Mouse (Mus musculus) stomach, embryonic 16.5 days (tissue): ENCODE data around the gene Usf1. TPM values are rescaled to one million over a fixed set of nuclear protein-coding genes. Genes with fewer than 3 reads are reported as not detected.
A peak's percentile ranks its signal among the peaks of the same experiment; 100 is the strongest.

Experiments used
- ATAC-seq: fragments of 200-750 bp; cut with Nextera tagmentation; 2 replicates; pipeline ENCODE4 v1.8.0; 2017; ENCODE audit warnings: moderate number of reproducible peaks, moderate TSS enrichment; ENCODE audit not compliant: insufficient read depth, low FRiP score
- H3K27ac ChIP-seq: fragments of 300-500 bp; sonication (generic); 2 replicates; pipeline ENCODE4 v1.5.1; 2014; ENCODE audit warnings: low read length
- H3K27me3 ChIP-seq: fragments of 300-500 bp; sonication (generic); 2 replicates; pipeline ENCODE4 v1.6.1; 2014; ENCODE audit warnings: low read length, control low read depth, mixed read lengths; ENCODE audit not compliant: control insufficient read depth, insufficient read depth
- H3K36me3 ChIP-seq: fragments of 300-500 bp; sonication (generic); 2 replicates; pipeline ENCODE4 v1.6.1; 2014; ENCODE audit warnings: low read length; ENCODE audit not compliant: control insufficient read depth, insufficient read depth
- H3K4me1 ChIP-seq: fragments of 300-500 bp; sonication (generic); 2 replicates; pipeline ENCODE4 v1.6.1; 2014; ENCODE audit warnings: low read length, control low read depth, mixed read lengths; ENCODE audit not compliant: control insufficient read depth, insufficient read depth
- H3K4me2 ChIP-seq: fragments of 300-500 bp; sonication (generic); 2 replicates; pipeline ENCODE4 v1.6.1; 2014; ENCODE audit warnings: low read depth, low read length, mixed read lengths
- H3K4me3 ChIP-seq: fragments of 300-500 bp; sonication (generic); replicated peaks from 2 replicates; pipeline ENCODE4 v1.5.1; 2014; ENCODE audit warnings: mild to moderate bottlenecking, low read length
- H3K9ac ChIP-seq: fragments of 300-500 bp; sonication (generic); 2 replicates; pipeline ENCODE4 v1.6.1; 2014; ENCODE audit warnings: low read length
- H3K9me3 ChIP-seq: fragments of 300-500 bp; sonication (generic); replicated peaks from 2 replicates; pipeline ENCODE4 v1.6.1; 2016; ENCODE audit warnings: low read length, control low read depth; ENCODE audit not compliant: control insufficient read depth
- WGBS: fragments of 180-500 bp; shearing (Covaris S2); extraction: QIAGEN DNeasy Blood & Tissue Kit; methylation state at CpG from one replicate; pipeline ENCODE4 v1.1.7; 2014; 5-methylcytosine and 5-hydroxymethylcytosine counted together
- polyA plus RNA-seq: library from polyadenylated mRNA; unstranded; fragments of >200 nt; fragmentation: Nextera tagmentation; extraction: Ambion mirVana; gene quantifications from 2 replicates; pipeline ENCODE4 v1.2.1, GENCODE M21; 2015

The Usf1 gene
- polyA plus RNA-seq, 1 experiment from 2014 or later = 64.7 TPM

- Histone ChIP-seq H3K4me1 (peaks cover 5% of the 10 kb centered on the region; the same call in 1 of the 2 replicates), H3K27ac (no peak overlapping the region), H3K27me3 (no peaks in the 10 kb centered on the region), H3K9me3 (peaks cover 6% of the 10 kb centered on the region), H3K4me2 (no peak overlapping the region), H3K4me3 (no peak overlapping the region), H3K36me3 (no peaks in the 10 kb centered on the region), H3K9ac (no peak overlapping the region)
- 41% methylated on average over 5 of the region's 5 CpGs for WGBS
- ATAC-seq = no peak
Measured at GRCm38 (mm10) chr1:171424638-171425037, 13.5 kb downstream of the Usf1 start.

GRCm38 (mm10) chr1:171425126-171425525, 14.0 kb downstream of the Usf1 start:
- peaks cover 5% of the 10 kb centered on the region; the same call in 1 of the 2 replicates for H3K4me1 ChIP-seq
- ATAC-seq = no peak
- H3K9me3 ChIP-seq = peaks cover 6% of the 10 kb centered on the region
- 48% methylated on average over 4 of the region's 4 CpGs for WGBS
- no peak overlapping the region for H3K4me2 ChIP-seq
- no peak overlapping the region for H3K4me3 ChIP-seq
- no peaks in the 10 kb centered on the region for H3K36me3 ChIP-seq
- H3K27me3 ChIP-seq = no peaks in the 10 kb centered on the region
- no peak overlapping the region for H3K9ac ChIP-seq
- H3K27ac ChIP-seq = no peak overlapping the region

GRCm38 (mm10) chr1:171432158-171432557, 21.0 kb downstream of the Usf1 start:
- ATAC-seq = no peak
- no peak overlapping the region for H3K4me3 ChIP-seq
- peaks cover 6% of the 10 kb centered on the region for H3K9me3 ChIP-seq
- H3K4me1 ChIP-seq = 0 out of 2 replicates have a peak, but pooled peaks cover 6% of the 10 kb centered on the region
- WGBS = 72% methylated on average over 5 of the region's 5 CpGs
- no peak overlapping the region for H3K9ac ChIP-seq
- no peak overlapping the region for H3K4me2 ChIP-seq
- H3K27me3 ChIP-seq = no peaks in the 10 kb centered on the region
- no peak overlapping the region for H3K27ac ChIP-seq
- H3K36me3 ChIP-seq = no peaks in the 10 kb centered on the region

- H3K9ac ChIP-seq = no peak overlapping the region
- no peaks in the 10 kb centered on the region for H3K9me3 ChIP-seq
- 25% methylated on average over 7 of the region's 7 CpGs for WGBS
- ATAC-seq = no peak
- no peak overlapping the region for H3K27ac ChIP-seq
- no peaks in the 10 kb centered on the region for H3K36me3 ChIP-seq
- H3K4me3 ChIP-seq = no peak overlapping the region
- H3K4me1 ChIP-seq = peaks cover 14% of the 10 kb centered on the region; the same call in 1 of the 2 replicates
- H3K4me2 ChIP-seq = no peak overlapping the region
- no peaks in the 10 kb centered on the region for H3K27me3 ChIP-seq
Measured at GRCm38 (mm10) chr1:171435288-171435814, 24.2 kb downstream of the Usf1 start.

- Histone ChIP-seq H3K4me1 (peaks cover 17% of the 10 kb centered on the region; the same call in 1 of the 2 replicates), H3K9ac (no peak overlapping the region), H3K4me2 (no peak overlapping the region), H3K36me3 (no peaks in the 10 kb centered on the region), H3K27me3 (no peaks in the 10 kb centered on the region), H3K27ac (no peak overlapping the region), H3K4me3 (no peak overlapping the region), H3K9me3 (no peaks in the 10 kb centered on the region)
- 42% methylated on average over 1 of the region's 1 CpGs for WGBS
- ATAC-seq = no peak
Measured at GRCm38 (mm10) chr1:171435974-171436373, 24.9 kb downstream of the Usf1 start.

- peak; percentile 90 for ATAC-seq
- H3K27ac ChIP-seq = peak within 1 kb of the TSS; percentile 92
- H3K36me3 ChIP-seq = no peaks in the 10 kb centered on the region
- no peaks in the 10 kb centered on the region for H3K27me3 ChIP-seq
- WGBS = under 1% methylated on average over 44 of the region's 46 CpGs
- peak within 1 kb of the TSS; percentile 67 for H3K4me3 ChIP-seq
- no peaks in the 10 kb centered on the region for H3K9me3 ChIP-seq
- peak within 1 kb of the TSS; percentile 75 for H3K9ac ChIP-seq
- peak within 1 kb of the TSS; percentile 62 for H3K4me2 ChIP-seq
- peaks cover 23% of the 10 kb centered on the region; the same call in 1 of the 2 replicates for H3K4me1 ChIP-seq
Measured at GRCm38 (mm10) chr1:171437264-171438013, 26.3 kb downstream of the Usf1 start, which contains the start of gene F11r. Gene F11r (plus strand): TSS chr1:171437535.

- no peaks in the 10 kb centered on the region for H3K36me3 ChIP-seq
- peak overlapping the region; percentile 75 for H3K9ac ChIP-seq
- peak overlapping the region; percentile 92 for H3K27ac ChIP-seq
- H3K4me1 ChIP-seq = peaks cover 28% of the 10 kb centered on the region; the same call in 1 of the 2 replicates
- no peak for ATAC-seq
- 6% methylated on average over 18 of the region's 18 CpGs for WGBS
- H3K4me2 ChIP-seq = peak overlapping the region; percentile 62
- peak overlapping the region; percentile 67 for H3K4me3 ChIP-seq
- H3K9me3 ChIP-seq = no peaks in the 10 kb centered on the region
- H3K27me3 ChIP-seq = no peaks in the 10 kb centered on the region
Measured at GRCm38 (mm10) chr1:171438014-171438670, 27.0 kb downstream of the Usf1 start.

GRCm38 (mm10) chr1:171439072-171439471, 28.0 kb downstream of the Usf1 start:
- no peak for ATAC-seq
- 25% methylated on average over 8 of the region's 8 CpGs for WGBS
- Histone ChIP-seq H3K4me2 (peak overlapping the region; percentile 62), H3K4me1 (peaks cover 28% of the 10 kb centered on the region; the same call in 1 of the 2 replicates), H3K9me3 (peaks cover 6% of the 10 kb centered on the region), H3K4me3 (peak overlapping the region; percentile 67), H3K9ac (peak overlapping the region; percentile 75), H3K27me3 (no peaks in the 10 kb centered on the region), H3K36me3 (0 out of 2 replicates have a peak, but pooled peaks cover 2% of the 10 kb centered on the region), H3K27ac (peak overlapping the region; percentile 92)
